Mouse (Mus musculus): ENCODE measurements around the gene Pappa.

Gene Pappa

DNA sequence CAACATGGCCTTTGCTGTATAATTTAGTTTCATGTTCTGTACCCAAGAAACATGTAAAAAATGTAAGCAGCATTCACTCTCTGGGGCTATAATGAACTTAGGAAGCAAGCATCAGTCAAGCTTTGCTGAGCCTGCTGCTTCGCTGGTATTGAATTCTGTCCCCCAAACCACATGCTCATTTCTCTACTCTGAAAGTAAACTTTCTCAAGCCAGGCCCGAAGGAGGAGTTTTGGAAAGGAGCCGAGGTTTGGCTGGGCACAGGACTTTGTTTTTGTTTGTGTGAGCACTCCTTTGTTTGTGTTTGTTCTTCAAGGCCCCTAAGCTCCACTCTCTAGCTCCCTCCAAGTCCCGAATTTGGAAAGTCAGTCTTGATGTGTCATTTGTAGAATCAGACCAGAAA lies 148.3 kb downstream of the Pappa start:
- no peak for DNase-seq (ENCODE audit: low read depth)

DNA sequence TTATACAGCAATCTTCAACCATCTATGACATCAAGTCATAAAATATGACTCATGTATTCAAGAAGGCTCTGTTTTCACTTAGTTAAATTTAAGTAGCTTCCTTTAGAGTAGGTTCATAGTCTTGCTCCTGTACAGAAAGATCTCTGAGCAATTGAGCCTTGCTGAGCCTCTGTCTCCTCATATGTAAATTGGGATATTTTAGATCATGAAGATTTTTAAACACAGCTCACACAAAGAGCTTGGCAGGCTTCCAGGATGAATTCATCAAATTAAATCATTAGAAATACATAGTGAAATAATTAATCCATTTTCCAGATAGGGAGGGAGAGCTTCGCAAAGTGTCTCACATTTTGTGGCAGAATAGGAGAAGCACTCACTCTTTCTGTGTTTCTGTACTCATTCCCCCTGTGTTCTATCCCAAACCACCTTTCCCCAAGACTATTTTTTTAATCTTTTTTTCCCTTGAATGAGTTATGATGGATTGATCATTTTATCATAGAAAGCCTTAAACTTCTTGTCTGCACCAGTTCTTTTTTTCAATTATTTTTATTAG lies 149.4 kb downstream of the Pappa start:
- no peak for DNase-seq (ENCODE audit: low read depth)

DNA sequence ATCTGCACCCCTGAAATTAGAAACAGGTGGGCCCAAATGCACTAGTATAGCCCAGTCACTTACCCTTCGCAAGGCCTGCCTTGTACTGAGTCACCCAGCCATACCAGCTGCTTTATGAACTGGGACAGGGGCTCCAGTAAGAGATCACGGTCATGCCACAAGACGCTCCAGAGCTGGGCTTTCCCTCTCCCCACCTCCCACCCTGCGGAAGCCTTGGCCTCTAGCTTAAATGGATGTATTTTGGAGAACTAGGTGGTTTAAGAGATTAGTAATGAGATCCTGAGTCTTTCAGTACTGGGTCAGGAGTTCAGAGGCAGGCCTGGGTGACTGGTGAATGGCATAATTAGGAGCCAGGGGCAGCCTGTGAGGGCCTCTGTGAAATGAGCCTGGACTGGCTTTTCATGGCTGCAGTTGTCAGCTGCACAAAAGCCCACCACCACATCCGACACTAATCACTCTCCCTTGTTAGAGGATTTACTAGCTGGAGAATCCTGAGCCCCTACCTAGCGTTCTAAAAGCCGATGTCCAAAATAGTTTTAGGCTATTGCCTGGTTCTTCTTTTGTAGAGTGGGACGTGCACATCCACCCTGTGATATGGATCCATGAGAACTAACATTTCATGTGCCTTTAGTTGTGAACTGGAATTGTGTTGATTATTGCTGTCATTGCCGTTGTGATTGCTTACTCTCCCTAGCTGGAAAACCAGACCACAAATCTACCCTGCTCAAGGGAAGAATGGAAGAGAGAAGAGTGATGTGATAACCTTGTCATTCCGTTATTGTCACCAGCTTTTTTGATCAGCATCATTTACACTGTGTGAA lies 154.7 kb downstream of the Pappa start:
- DNase-seq (ENCODE audit: low read depth), result no peak

DNA sequence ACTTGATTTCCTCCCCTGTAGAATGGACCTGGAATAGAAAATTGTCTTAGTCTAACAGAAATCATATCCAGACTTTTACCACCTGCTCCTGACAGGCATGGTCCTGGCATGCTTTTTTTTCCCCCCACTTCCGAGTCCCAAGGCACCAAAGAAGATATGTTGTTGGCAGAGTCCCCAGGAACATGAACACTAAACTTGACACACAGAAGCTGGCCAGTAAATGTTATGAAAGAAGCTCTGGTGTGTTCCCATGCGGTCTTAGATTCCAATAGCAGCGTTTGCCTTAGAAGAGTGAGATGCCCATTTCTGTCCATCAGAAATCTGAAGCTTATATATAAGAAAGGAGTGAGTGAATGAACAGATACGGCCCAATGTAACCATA lies 155.3 kb downstream of the Pappa start:
- DNase-seq (ENCODE audit: low read depth), result no peak

DNA sequence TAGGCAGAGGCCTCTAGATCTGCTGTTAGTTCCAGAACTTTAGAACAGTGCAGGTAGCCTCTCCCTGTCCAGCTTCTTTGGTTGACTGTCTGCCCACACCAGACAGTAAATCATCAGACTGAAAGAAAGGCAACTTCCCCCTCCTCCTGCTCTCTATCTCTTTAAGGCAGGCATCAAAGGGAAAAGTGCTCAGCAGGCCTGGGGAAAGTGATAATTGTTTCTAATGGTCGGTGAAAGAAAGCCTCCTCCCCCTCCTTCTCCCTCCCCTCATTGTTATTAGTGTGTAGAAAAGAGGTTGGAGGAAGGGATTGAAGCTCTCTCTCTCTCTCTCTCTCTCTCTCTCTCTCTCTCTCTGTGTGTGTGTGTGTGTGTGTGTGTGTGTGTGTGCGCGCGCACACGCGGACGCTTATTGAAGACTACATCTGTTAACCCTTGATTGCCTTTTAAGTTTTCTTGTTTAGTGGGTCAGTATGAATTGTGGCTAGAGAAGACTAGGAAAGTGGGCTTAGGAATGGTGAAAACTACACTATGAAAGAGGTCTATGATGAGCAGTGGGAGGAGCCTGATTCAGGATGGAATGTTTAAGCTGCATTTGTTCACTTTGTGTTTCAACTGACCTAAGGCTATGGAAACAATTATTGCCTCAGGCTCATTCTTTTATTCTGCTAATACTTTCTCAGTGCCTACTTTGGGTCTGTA lies 156.2 kb downstream of the Pappa start:
- no peak for DNase-seq (ENCODE audit: low read depth)

DNA sequence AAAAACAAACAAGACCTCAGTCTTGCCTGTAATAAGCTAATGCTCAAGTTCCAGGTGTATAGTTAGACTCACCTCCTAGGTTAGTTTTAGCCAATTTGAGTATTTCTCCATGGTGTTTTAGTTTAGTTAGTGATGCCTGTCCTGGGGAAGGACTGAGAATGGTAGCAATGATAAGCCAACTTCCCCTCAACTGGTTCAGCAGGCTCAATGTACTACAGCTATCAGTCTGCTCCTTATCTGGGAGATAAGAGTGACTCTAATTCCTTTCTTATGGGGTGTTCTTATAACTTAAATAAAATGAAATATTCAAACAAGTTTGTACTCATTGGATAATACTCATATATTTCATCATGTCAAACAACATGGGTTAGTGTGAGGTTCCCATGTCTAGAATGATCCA lies 156.9 kb downstream of the Pappa start:
- no peak for DNase-seq (ENCODE audit: low read depth)

DNA sequence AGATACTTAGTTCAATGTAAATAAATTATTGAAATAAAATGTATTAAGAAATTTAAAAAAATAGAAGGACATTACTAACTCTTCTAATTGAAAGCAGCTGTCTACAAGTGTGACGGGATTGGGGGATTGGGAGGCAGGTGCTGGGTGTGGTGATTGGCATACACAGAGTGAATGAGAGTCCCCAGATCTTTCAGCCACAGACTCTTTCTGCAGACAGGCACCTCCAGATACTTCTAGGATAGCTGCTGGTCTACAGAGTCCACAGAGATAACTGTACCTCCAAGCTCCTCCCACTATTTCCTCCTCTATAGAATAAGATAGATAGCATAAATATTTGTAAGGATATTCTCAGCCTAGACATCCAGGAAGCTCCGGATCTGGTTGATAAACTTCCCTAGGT lies 159.6 kb downstream of the Pappa start:
- no peak for DNase-seq (ENCODE audit: low read depth)

DNA sequence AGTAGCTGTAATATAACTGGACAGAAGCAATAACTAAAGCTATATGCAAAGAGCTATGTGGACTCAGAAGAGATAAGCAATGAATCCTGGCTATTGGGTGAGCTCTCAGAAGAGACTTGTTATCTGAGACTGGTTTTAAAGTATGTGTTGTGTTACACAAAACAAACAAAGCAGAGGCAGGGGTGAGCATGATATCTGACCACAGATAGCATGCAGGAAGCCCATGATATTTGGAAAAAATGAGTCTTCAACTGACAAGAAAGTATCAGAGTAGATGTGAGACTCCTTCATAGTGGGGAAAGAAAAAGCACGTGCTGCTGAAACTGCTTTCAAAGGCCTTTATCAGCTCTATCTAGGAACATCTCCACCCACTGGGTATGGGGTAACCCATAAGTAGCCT lies 161.2 kb downstream of the Pappa start:
- DNase-seq (ENCODE audit: low read depth), result no peak

DNA sequence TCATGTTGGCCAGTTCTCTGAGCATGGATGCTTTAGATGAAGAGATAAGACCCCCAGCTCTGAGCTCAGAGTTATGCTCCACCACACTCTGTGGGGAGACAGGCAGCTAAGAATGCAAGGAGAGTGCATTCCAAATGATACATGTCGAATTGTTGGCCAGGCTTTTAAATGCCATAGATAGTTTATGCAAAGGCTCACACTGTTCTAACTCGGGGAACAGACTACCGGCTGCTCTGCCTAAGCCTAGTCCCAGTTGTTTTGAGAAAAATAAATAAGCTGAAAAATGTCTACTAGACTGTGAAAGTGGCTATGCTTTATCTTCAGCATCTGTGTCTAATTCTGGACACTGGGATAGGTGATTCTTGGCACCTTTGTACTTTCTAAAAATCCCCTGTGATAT lies 165.3 kb downstream of the Pappa start:
- DNase-seq (ENCODE audit: low read depth), result no peak

DNA sequence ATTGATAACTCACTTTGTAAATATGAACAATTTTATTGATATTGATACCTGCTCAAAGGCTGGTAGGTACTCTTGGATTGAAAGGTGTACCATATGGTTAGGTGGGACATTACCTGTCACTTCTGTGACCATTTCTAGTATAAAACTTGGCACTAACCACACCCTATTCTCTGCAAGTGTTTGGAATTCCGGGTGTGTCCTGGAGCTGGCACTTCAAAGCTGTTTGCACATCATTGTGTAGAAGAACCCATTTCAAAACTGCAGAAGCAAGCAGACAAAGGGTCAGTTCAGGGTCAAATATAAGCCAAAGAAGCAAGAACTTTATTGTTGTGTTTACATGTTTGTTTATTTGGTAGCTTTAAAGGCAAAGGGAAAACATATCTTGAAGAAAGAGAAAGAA lies 171.8 kb downstream of the Pappa start:
- no peak for DNase-seq (ENCODE audit: low read depth)

DNA sequence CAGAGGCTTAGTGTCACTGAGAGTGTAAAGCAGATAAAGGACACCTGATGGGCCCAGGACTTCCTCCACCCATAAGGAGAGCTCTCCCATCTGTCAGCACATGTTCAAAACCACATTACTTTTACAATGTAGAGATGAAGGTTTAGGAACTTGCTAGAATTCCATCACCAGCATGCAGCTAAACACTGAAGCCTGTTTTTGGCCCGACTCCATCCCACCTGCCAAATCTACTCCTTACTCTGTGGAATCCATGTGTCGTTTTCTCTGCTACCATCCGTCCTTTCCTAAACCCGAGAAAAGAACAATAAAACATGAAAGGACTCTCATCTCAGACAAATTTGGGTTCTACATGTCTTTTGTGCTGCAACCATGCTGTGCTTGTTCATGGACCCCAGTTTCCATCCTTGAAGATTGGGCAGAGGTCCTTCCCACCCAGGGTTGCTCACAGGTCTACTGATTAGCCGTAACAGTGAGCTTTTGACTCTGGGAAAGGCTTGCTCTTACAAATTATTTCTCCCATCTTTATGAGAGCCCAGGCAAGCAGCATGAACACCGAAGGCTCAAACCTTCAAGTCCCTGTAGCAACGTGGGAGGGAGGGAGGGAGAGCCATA lies 172.5 kb downstream of the Pappa start:
- DNase-seq (ENCODE audit: low read depth), result no peak

DNA sequence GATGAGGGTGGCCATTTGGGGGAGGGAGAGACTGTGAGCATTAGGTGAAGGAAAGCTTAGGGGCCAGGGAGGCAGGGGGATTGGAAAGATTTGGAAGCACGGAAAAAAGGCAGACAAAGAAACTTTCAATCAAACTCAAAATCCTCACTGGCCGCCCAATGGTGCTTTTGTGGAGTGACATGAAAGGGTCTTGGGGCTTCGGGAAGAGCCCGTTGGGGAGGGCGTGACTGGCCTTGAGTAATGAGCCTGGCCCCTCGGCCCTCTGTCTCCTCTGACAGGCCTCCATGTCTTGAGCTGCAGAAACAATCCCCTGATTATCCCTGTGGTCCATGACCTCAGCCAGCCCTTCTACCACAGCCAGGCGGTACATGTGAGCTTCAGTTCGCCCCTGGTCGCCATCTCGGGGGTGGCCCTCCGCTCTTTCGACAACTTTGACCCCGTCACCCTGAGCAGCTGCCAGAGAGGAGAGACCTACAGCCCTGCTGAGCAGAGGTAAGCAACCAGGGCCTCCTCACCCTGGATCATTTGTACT lies 173.1 kb downstream of the Pappa start:
- DNase-seq (ENCODE audit: low read depth), result no peak

DNA sequence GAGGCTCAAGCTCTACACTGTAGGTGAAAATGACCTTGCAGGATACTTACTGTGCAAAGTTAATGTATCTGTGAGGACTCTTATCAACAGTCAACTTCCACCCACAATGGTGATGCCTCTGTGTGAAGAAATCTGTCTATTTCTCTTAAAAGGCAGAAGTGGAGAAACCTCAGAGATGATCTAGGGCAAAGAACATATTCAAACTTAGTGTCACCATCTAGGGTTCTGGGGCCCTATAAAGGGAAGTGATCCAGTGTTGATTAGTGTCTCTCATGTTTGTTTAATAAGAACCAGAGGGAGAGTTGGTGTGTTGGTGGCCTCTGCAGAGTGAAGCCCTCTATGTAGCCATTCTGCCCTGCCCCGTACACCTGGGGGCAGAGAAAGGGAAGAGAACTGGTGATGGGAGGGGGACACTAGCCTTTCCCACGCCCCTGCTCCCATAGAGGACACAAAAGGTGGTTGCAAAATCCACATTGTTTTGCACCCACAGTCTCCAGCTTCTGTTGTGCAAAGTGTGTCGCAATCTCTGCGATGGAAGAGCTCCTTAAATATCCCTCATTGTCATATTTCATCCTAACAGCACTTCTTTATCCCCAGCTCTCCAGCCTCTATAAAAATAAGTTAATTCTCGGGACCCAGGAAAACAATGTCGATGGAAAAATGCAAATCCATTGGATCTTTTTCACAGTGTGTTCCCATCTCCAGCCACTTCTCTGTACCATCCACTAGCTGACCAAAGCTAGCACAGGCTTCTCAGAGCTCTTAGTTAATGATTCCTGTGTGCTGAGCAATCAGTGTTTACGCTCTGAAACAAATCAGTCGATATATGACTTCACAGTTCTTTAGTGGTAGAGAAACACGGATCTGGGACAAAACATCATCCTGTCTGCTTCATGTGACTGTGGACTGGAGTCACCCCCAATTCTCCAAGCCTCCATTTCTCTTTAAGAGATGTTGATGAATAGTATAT lies 174.5 kb downstream of the Pappa start:
- no peak for DNase-seq (ENCODE audit: low read depth)

DNA sequence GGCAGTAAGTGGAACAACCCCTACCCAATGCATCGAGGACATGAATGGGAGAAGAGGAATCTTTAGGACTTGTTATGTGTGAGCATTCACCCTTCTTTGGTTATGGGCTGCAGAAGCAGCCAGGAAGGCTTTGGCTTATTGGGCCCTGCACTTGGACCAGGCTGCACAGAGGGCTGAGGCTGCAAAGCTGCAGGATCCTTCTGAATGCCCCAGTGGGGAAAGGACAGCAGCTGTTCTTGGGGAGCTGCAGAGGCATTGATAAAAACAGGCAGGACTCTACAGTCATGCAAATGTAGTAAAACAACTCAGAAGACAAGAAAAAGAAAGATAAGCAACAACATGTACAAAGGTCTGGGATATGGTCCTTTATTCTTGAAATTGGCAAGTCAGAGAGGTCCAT lies 175.4 kb downstream of the Pappa start:
- no peak for DNase-seq (ENCODE audit: low read depth)

DNA sequence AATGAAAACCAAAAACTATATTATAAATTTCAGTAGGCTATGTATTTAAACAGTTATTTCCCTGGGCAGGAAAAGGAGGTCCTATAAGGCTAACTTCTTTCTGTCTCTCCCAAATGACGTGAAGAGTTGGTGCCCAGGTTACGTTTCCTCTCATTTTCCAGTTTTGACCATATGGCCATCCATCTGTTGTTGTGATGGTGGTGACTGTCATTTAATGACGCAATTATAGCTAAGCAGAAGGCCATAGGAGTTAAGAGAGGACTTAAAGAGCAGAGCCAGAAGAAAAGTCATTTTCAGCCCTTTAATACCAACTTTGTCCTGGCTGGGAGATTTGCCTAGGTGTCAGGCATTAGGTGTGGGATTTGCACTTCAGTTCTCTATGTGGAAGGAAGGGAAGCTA lies 176.5 kb downstream of the Pappa start:
- no peak for DNase-seq (ENCODE audit: low read depth)

DNA sequence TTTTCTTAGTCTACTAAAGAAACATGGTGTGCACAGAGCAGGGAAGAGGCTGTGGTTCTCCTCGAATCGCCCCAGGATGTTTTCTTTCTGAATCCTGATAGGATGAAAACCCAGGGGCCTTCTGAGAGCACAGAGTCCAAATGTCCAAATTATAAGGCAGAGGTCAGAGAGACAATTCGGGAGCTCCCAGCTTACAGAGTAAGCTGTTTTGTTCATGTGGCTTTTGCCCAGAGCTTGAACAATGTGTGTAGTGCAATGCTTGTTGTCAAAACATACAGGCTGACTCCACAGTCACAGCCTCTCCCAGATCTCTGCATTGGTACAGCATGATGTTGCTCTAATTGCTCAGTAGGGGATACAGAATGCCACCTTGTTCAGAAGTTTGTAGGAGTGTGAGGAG lies 178.7 kb downstream of the Pappa start:
- DNase-seq (ENCODE audit: low read depth), result no peak

DNA sequence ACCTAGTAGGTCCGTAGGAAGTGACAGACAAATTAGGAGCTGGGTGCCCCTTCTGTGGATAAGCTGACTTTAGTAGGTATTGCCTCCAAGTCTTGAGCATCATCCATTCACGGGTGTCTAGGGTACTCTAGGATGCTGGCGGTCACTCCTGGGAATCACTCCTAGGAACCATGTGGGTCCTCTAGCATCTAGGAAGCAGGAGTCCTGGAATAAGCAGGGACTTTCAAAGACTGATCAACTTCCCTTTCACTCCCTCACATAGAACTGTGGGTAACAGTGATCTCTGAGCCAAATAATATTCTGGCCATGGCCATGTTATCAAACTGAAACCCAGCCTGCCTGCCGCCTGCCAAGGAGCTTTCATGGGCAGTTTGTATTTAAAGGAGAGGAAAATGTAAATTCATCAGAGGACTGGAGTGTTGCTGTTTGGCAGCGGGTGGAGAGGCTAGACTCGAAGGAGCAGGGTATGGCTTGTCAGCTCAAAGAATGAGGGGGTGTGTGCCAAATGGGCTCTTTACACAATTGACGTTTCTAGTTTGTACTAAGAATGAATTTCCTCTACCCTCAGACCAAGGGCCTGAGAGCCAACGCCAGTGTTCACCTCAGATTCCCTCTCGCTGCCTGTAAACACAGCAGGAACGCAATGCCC lies 194.0 kb downstream of the Pappa start:
- DNase-seq (ENCODE audit: low read depth), result peak; percentile 76

DNA sequence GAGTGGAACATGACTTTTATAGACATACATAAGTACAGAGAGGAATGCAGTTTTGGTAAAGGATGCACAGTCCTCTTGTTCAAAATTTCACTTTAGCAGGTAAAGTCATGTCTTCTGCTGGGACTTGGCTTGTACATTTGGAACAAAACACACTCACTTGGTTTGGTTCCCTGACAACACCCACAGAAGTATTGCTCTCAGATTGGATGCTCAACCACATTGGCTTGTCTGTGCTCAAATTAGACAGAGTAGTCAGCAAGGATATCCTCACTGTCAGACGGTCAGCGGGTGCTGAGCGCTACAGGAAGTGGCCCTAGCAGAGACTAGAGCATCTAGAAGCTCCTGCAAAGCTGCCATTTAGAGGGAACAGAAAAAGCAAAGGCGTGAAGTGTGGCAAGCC lies 197.4 kb downstream of the Pappa start:
- no peak for DNase-seq (ENCODE audit: low read depth)

DNA sequence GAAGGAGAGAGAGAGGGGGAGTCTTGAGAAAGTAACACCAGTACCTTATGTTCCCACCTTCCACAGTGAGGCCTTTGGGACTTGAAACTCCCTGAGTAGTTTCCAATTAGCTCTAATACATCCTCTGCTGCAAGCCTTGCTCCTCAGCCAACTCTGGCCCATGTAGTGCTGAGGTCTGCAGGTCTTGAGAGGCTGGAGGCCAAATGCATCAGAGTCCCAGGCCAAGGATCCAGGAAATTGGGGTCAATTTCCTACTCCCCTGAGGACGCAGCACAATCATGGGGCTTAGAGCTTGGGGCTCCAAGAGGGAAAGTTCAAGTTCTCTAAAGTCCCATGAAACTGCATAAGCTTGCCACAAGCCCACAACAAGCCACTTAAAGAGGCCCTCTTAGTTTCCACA lies 198.0 kb downstream of the Pappa start:
- DNase-seq (ENCODE audit: low read depth), result no peak

DNA sequence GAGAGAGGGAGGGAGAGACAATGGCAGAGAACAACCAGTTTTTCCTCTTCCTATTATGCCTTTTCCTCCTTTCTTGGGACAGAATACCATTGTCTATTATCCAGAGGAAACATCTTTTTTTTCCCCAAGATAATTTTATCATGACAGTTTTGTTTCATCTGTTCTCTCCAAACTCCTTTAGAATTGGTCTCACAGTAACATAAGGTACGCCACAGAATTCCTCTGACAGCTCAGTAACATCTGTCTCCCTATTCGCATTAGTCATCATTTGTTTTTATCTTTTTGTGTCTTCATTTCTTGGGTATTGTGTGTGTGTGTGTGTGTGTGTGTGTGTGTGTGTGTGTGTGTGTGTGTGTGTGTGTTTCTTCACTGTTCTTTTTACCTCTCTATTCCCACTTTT lies 201.8 kb downstream of the Pappa start:
- no peak for DNase-seq (ENCODE audit: low read depth)
